Mouse (Mus musculus): ENCODE results near the gene Ska2. TPM values are rescaled to one million over a fixed set of nuclear protein-coding genes. Genes with fewer than 3 reads are reported as not detected.

The Ska2 gene
- polyA plus RNA-seq (2016; fragmentation: Nextera tagmentation; extraction: Ambion mirVana) = 114 and 127 TPM in 2 replicates

GRCm38 (mm10) chr11:87108755-87109518 lies at the start of gene Ska2:
TSS of gene Ska2 (plus strand) at chr11:87109234.
- peaks cover 35% of the 10 kb centered on the region for H3K36me3 ChIP-seq (replicated peaks)
- peak within 1 kb of the TSS; percentile 60 for H3K4me2 ChIP-seq
- peak within 1 kb of the TSS; percentile 95 for H3K9ac ChIP-seq
- H3K27ac ChIP-seq = peak within 1 kb of the TSS; percentile 98
- H3K9me3 ChIP-seq = no peaks in the 10 kb centered on the region
- under 1% methylated on average over 40 of the region's 40 CpGs for WGBS
- no peaks in the 10 kb centered on the region for H3K27me3 ChIP-seq
- peaks cover 26% of the 10 kb centered on the region for H3K4me1 ChIP-seq
- ATAC-seq (ENCODE audit: low FRiP score) = peak; percentile 99
- peak within 1 kb of the TSS; percentile 88 for H3K4me3 ChIP-seq (replicated peaks)

GRCm38 (mm10) chr11:87060410-87060809 lies 48.6 kb upstream of the Ska2 start:
- Histone ChIP-seq H3K4me1 (no peaks in the 10 kb centered on the region), H3K27me3 (no peaks in the 10 kb centered on the region), H3K9ac (no peak overlapping the region), H3K27ac (no peak overlapping the region), H3K4me2 (no peak overlapping the region), H3K9me3 (no peaks in the 10 kb centered on the region), H3K4me3 (replicated peaks) (no peak overlapping the region), H3K36me3 (replicated peaks) (peaks cover 61% of the 10 kb centered on the region)
- ATAC-seq (ENCODE audit: low FRiP score) = no peak
- WGBS = 96% methylated on average over 2 of the region's 2 CpGs

- ATAC-seq (ENCODE audit: low FRiP score) = no peak
- H3K9ac ChIP-seq = no peak overlapping the region
- H3K4me2 ChIP-seq = no peak overlapping the region
- H3K27ac ChIP-seq = no peak overlapping the region
- no peaks in the 10 kb centered on the region for H3K9me3 ChIP-seq
- no peaks in the 10 kb centered on the region for H3K27me3 ChIP-seq
- H3K36me3 ChIP-seq (replicated peaks) = peaks cover 44% of the 10 kb centered on the region
- no peaks in the 10 kb centered on the region for H3K4me1 ChIP-seq
- H3K4me3 ChIP-seq (replicated peaks) = no peak overlapping the region
- 78% methylated on average over 3 of the region's 3 CpGs for WGBS
Observed at GRCm38 (mm10) chr11:87062087-87062486, 46.9 kb upstream of the Ska2 start.

GRCm38 (mm10) chr11:87073343-87073865 lies 35.6 kb upstream of the Ska2 start:
- WGBS = under 1% methylated on average over 24 of the region's 24 CpGs
- peak; percentile 66 for ATAC-seq (ENCODE audit: low FRiP score)
- no peaks in the 10 kb centered on the region for H3K9me3 ChIP-seq
- H3K4me2 ChIP-seq = peak overlapping the region; percentile 63
- peak overlapping the region; percentile 93 for H3K9ac ChIP-seq
- peak overlapping the region; percentile 67 for H3K4me3 ChIP-seq (replicated peaks)
- H3K4me1 ChIP-seq = peaks cover 26% of the 10 kb centered on the region
- H3K27me3 ChIP-seq = no peaks in the 10 kb centered on the region
- peaks cover 20% of the 10 kb centered on the region for H3K36me3 ChIP-seq (replicated peaks)
- H3K27ac ChIP-seq = peak overlapping the region; percentile 98

- peak; percentile 97 for ATAC-seq (ENCODE audit: low FRiP score)
- Histone ChIP-seq H3K27ac (peak within 1 kb of the TSS; percentile 98), H3K9ac (peak within 1 kb of the TSS; percentile 93), H3K27me3 (no peaks in the 10 kb centered on the region), H3K9me3 (no peaks in the 10 kb centered on the region), H3K4me3 (replicated peaks) (peak within 1 kb of the TSS; percentile 67), H3K4me1 (peaks cover 26% of the 10 kb centered on the region), H3K4me2 (peak within 1 kb of the TSS; percentile 63), H3K36me3 (replicated peaks) (peaks cover 22% of the 10 kb centered on the region)
- under 1% methylated on average over 43 of the region's 43 CpGs for WGBS
Observed at GRCm38 (mm10) chr11:87073866-87074440, 35.1 kb upstream of the Ska2 start, which contains the start of gene Gdpd1. TSS of gene Gdpd1 (minus strand) at chr11:87074062.

- no peak overlapping the region for H3K9ac ChIP-seq
- no peak for ATAC-seq (ENCODE audit: low FRiP score)
Observed at GRCm38 (mm10) chr11:87083712-87084111, 25.3 kb upstream of the Ska2 start.

GRCm38 (mm10) chr11:87085461-87085860 lies 23.6 kb upstream of the Ska2 start:
- Histone ChIP-seq H3K36me3 (replicated peaks) (peaks cover 48% of the 10 kb centered on the region), H3K4me2 (peak overlapping the region; percentile 95), H3K9ac (peak overlapping the region; percentile 79; the same call in 1 of the 2 replicates), H3K4me3 (replicated peaks) (peak overlapping the region; percentile 70), H3K4me1 (peaks cover 24% of the 10 kb centered on the region), H3K9me3 (no peaks in the 10 kb centered on the region), H3K27ac (no peak overlapping the region), H3K27me3 (no peaks in the 10 kb centered on the region)
- 90% methylated on average over 13 of the region's 13 CpGs for WGBS
- no peak for ATAC-seq (ENCODE audit: low FRiP score)

More at GRCm38 (mm10) chr11:87083712-87084111, 25.3 kb upstream of the Ska2 start:
- H3K4me3 ChIP-seq (replicated peaks) = no peak overlapping the region
- no peaks in the 10 kb centered on the region for H3K9me3 ChIP-seq
- 90% methylated on average over 1 of the region's 1 CpGs for WGBS
- no peaks in the 10 kb centered on the region for H3K27me3 ChIP-seq
- peaks cover 24% of the 10 kb centered on the region for H3K4me1 ChIP-seq
- no peak overlapping the region for H3K27ac ChIP-seq
- no peak overlapping the region for H3K4me2 ChIP-seq
- H3K36me3 ChIP-seq (replicated peaks) = peaks cover 55% of the 10 kb centered on the region

- WGBS = 1% methylated on average over 43 of the region's 43 CpGs
- peaks cover 47% of the 10 kb centered on the region for H3K36me3 ChIP-seq (replicated peaks)
- peak within 1 kb of the TSS; percentile 79 for H3K9ac ChIP-seq
- peak; percentile 96 for ATAC-seq (ENCODE audit: low FRiP score)
- H3K4me2 ChIP-seq = peak within 1 kb of the TSS; percentile 95
- no peaks in the 10 kb centered on the region for H3K27me3 ChIP-seq
- peak within 1 kb of the TSS; percentile 61 for H3K27ac ChIP-seq
- no peaks in the 10 kb centered on the region for H3K9me3 ChIP-seq
- H3K4me1 ChIP-seq = peaks cover 24% of the 10 kb centered on the region
- H3K4me3 ChIP-seq (replicated peaks) = peak within 1 kb of the TSS; percentile 70
Observed at GRCm38 (mm10) chr11:87086290-87086984, 22.6 kb upstream of the Ska2 start, which contains the start of gene Smg8. TSS of gene Smg8 (minus strand) at chr11:87086774.

GRCm38 (mm10) chr11:87087142-87087541 lies 21.9 kb upstream of the Ska2 start:
- Histone ChIP-seq H3K4me1 (peaks cover 24% of the 10 kb centered on the region), H3K27me3 (no peaks in the 10 kb centered on the region), H3K9ac (peak overlapping the region; percentile 79), H3K4me3 (replicated peaks) (peak overlapping the region; percentile 70), H3K4me2 (peak overlapping the region; percentile 95), H3K9me3 (no peaks in the 10 kb centered on the region), H3K36me3 (replicated peaks) (peaks cover 47% of the 10 kb centered on the region), H3K27ac (no peak overlapping the region)
- 68% methylated on average over 2 of the region's 2 CpGs for WGBS
- no peak for ATAC-seq (ENCODE audit: low FRiP score)

GRCm38 (mm10) chr11:87108409-87108754 lies 652 bp upstream of the Ska2 start, which contains the start of gene Prr11:
TSS of gene Prr11 (minus strand) at chr11:87108708.
- ATAC-seq (ENCODE audit: low FRiP score) = no peak
- Histone ChIP-seq H3K9me3 (no peaks in the 10 kb centered on the region), H3K27me3 (no peaks in the 10 kb centered on the region), H3K9ac (peak within 1 kb of the TSS; percentile 95), H3K27ac (peak within 1 kb of the TSS; percentile 98), H3K4me3 (replicated peaks) (peak within 1 kb of the TSS; percentile 88), H3K4me1 (peaks cover 26% of the 10 kb centered on the region), H3K36me3 (replicated peaks) (peaks cover 35% of the 10 kb centered on the region), H3K4me2 (peak within 1 kb of the TSS; percentile 60)
- under 1% methylated on average over 14 of the region's 14 CpGs for WGBS

GRCm38 (mm10) chr11:87109519-87110171 lies 611 bp downstream of the Ska2 start:
- H3K4me3 ChIP-seq (replicated peaks) = peak overlapping the region; percentile 88
- no peaks in the 10 kb centered on the region for H3K9me3 ChIP-seq
- H3K4me2 ChIP-seq = peak overlapping the region; percentile 60
- H3K36me3 ChIP-seq (replicated peaks) = peaks cover 35% of the 10 kb centered on the region
- H3K27ac ChIP-seq = peak overlapping the region; percentile 98
- ATAC-seq (ENCODE audit: low FRiP score) = no peak
- H3K9ac ChIP-seq = peak overlapping the region; percentile 95
- WGBS = under 1% methylated on average over 42 of the region's 42 CpGs
- H3K4me1 ChIP-seq = peaks cover 26% of the 10 kb centered on the region
- H3K27me3 ChIP-seq = no peaks in the 10 kb centered on the region
